In genomic region chr17:48274885-48275284, GRCm38 (mm10) we compare ENCODE assay signal across 8 mouse cellular contexts. TPM values are rescaled to one million over a fixed set of nuclear protein-coding genes. Genes with fewer than 3 reads are reported as not detected.
DNase-seq lines count a peak whose midpoint lies in the region; ATAC-seq and TF ChIP-seq lines count a peak whose summit lies in the region.

No protein-coding gene starts in this region.

- H3K4me2 ChIP-seq in kidney, embryonic 16.5 days (replicated peaks; ENCODE audit: low read depth, low read length): no peak overlapping the region
- no peak overlapping the region for H3K4me2 ChIP-seq in intestine, postnatal 0 days (replicated peaks; ENCODE audit: low read depth)
- H3K4me2 ChIP-seq in limb, embryonic 13.5 days (replicated peaks): no peak overlapping the region

- H3K9ac ChIP-seq in kidney, embryonic 16.5 days (replicated peaks; ENCODE audit: low read length): no peak overlapping the region
- no peak overlapping the region for H3K9ac ChIP-seq in intestine, postnatal 0 days (ENCODE audit: low read depth, low read length)
- H3K9ac ChIP-seq in limb, embryonic 13.5 days: no peak overlapping the region

- WGBS in kidney, adult 2 months: 33% methylated on average over 6 of the region's 6 CpGs
- 34% methylated on average over 6 of the region's 6 CpGs for WGBS in kidney, embryonic 16.5 days
- WGBS in intestine, postnatal 0 days: 44% methylated on average over 6 of the region's 6 CpGs
- WGBS in limb, embryonic 13.5 days: 30% methylated on average over 6 of the region's 6 CpGs

- no peaks in the 10 kb centered on the region for H3K27me3 ChIP-seq in kidney, adult 2 months (replicated peaks; ENCODE audit: control insufficient read depth, insufficient read depth, low read length)
- no peaks in the 10 kb centered on the region for H3K27me3 ChIP-seq in kidney, embryonic 16.5 days (ENCODE audit: insufficient read depth, low read length)
- H3K27me3 ChIP-seq in intestine, postnatal 0 days (replicated peaks; ENCODE audit: control insufficient read depth, insufficient read depth, low read length): no peaks in the 10 kb centered on the region
- H3K27me3 ChIP-seq in limb, embryonic 13.5 days: no peaks in the 10 kb centered on the region

- no peak for ATAC-seq in kidney, embryonic 16.5 days (ENCODE audit: low FRiP score, low TSS enrichment)
- ATAC-seq in frontal cortex, adult (ENCODE audit: low TSS enrichment): peak; percentile 82
- 0 out of 2 replicates have a peak, but pooled peaks have one; percentile 15 for ATAC-seq in intestine, postnatal 0 days
- 0 out of 2 replicates have a peak, but pooled peaks have one; percentile 11 for ATAC-seq in limb, embryonic 13.5 days (ENCODE audit: low FRiP score, low read depth)

- no peaks in the 10 kb centered on the region for H3K9me3 ChIP-seq in kidney, embryonic 16.5 days (ENCODE audit: low read length)
- no peaks in the 10 kb centered on the region for H3K9me3 ChIP-seq in intestine, postnatal 0 days (ENCODE audit: control insufficient read depth)
- no peaks in the 10 kb centered on the region for H3K9me3 ChIP-seq in limb, embryonic 13.5 days

- H3K4me3 ChIP-seq in kidney, adult 2 months (ENCODE audit: insufficient read depth, low read depth, low read length): no peak overlapping the region
- H3K4me3 ChIP-seq in kidney, embryonic 16.5 days (ENCODE audit: low read length): no peak overlapping the region
- no peak overlapping the region for H3K4me3 ChIP-seq in intestine, postnatal 0 days (ENCODE audit: low read depth, low read length)
- H3K4me3 ChIP-seq in limb, embryonic 13.5 days: no peak overlapping the region

- no peaks in the 10 kb centered on the region for H3K4me1 ChIP-seq in kidney, adult 2 months (ENCODE audit: control insufficient read depth, insufficient read depth, low read length)
- H3K4me1 ChIP-seq in kidney, embryonic 16.5 days (ENCODE audit: insufficient read depth, low read length): no peaks in the 10 kb centered on the region
- H3K4me1 ChIP-seq in intestine, postnatal 0 days (replicated peaks; ENCODE audit: control insufficient read depth, insufficient read depth, low read length): no peaks in the 10 kb centered on the region
- no peaks in the 10 kb centered on the region for H3K4me1 ChIP-seq in limb, embryonic 13.5 days

- H3K27ac ChIP-seq in kidney, adult 2 months (ENCODE audit: insufficient read depth, low read depth, low read length): no peak overlapping the region
- H3K27ac ChIP-seq in kidney, embryonic 16.5 days (ENCODE audit: low read length): no peak overlapping the region
- H3K27ac ChIP-seq in intestine, postnatal 0 days (ENCODE audit: low read depth, low read length): no peak overlapping the region
- no peak overlapping the region for H3K27ac ChIP-seq in limb, embryonic 13.5 days

- peak; percentile 80 for DNase-seq in kidney, adult 2 months
- DNase-seq in cerebellum, adult 11-12 months: peak; percentile 19
- peak; percentile 69 to 82 for DNase-seq in natural killer cell, adult 2 months (ENCODE audit: low spot score in 2 of 2)
- DNase-seq in telencephalon, adult 2 months (ENCODE audit: low read depth, low spot score): peak; percentile 57

- TF ChIP-seq CTCF in kidney, adult 2 months (conservative IDR thresholded peaks at IDR 0.05; ENCODE audit: insufficient read depth, insufficient read length, low read depth, low read length): peak; percentile 85
- peak; percentile 88 for TF ChIP-seq CTCF in intestine, postnatal 0 days (IDR thresholded peaks at IDR 0.05; ENCODE audit: low read depth)

- no peak for TF ChIP-seq POLR2A in kidney, adult 2 months (IDR thresholded peaks at IDR 0.05; ENCODE audit: low read depth, low read length)

- H3K36me3 ChIP-seq in kidney, adult 2 months (ENCODE audit: control insufficient read depth, insufficient read depth, low read length): no peaks in the 10 kb centered on the region
- no peaks in the 10 kb centered on the region for H3K36me3 ChIP-seq in kidney, embryonic 16.5 days (ENCODE audit: insufficient read depth, low read length)
- H3K36me3 ChIP-seq in intestine, postnatal 0 days (ENCODE audit: control insufficient read depth, insufficient read depth): no peaks in the 10 kb centered on the region
- no peaks in the 10 kb centered on the region for H3K36me3 ChIP-seq in limb, embryonic 13.5 days

RNA-seq across cellular contexts. Expression of gene Treml4, which starts 10.8 kb away (rescaled TPM):
- polyA plus RNA-seq in kidney, adult 2 months (2012; rRNA removed): 0.91 and 0.92 TPM in 2 replicates
- 0.41 and 0.46 TPM in 2 replicates for polyA plus RNA-seq in kidney, embryonic 16.5 days (2015; fragmentation: Nextera tagmentation; extraction: Ambion mirVana)
- polyA plus RNA-seq in intestine, postnatal 0 days (2015; fragmentation: Nextera tagmentation; extraction: Ambion mirVana): 1.4 and 2.2 TPM in 2 replicates
- polyA plus RNA-seq in limb, embryonic 13.5 days (2015; fragmentation: Nextera tagmentation; extraction: Ambion mirVana): 0.48 TPM in 1 of 2 replicates, not detected in the other

RNA-seq across cellular contexts. Expression of gene Treml2, which starts 24.4 kb away (rescaled TPM):
- 0.07 and 3.1 TPM in 2 replicates for polyA plus RNA-seq in kidney, adult 2 months (2012; rRNA removed)
- 0.09 and 0.32 TPM in 2 replicates for polyA plus RNA-seq in kidney, embryonic 16.5 days (2015; fragmentation: Nextera tagmentation; extraction: Ambion mirVana)
- 0.24 TPM in 1 of 2 replicates, not detected in the other for polyA plus RNA-seq in intestine, postnatal 0 days (2015; fragmentation: Nextera tagmentation; extraction: Ambion mirVana)
- polyA plus RNA-seq in limb, embryonic 13.5 days (2015; fragmentation: Nextera tagmentation; extraction: Ambion mirVana): 0.15 and 0.51 TPM in 2 replicates

RNA-seq across cellular contexts. Expression of gene Trem3, which starts 27.3 kb away (rescaled TPM):
- 0.11 and 0.19 TPM in 2 replicates for polyA plus RNA-seq in kidney, adult 2 months (2012; rRNA removed)
- polyA plus RNA-seq in kidney, embryonic 16.5 days (2015; fragmentation: Nextera tagmentation; extraction: Ambion mirVana): 0.21 TPM in 1 of 2 replicates, not detected in the other
- polyA plus RNA-seq in intestine, postnatal 0 days (2015; fragmentation: Nextera tagmentation; extraction: Ambion mirVana): not detected in 2 replicates
- 0.14 TPM in 1 of 2 replicates, not detected in the other for polyA plus RNA-seq in limb, embryonic 13.5 days (2015; fragmentation: Nextera tagmentation; extraction: Ambion mirVana)

RNA-seq across cellular contexts. Expression of gene B430306N03Rik, which starts 41.1 kb away (rescaled TPM):
- 0.08 and 0.45 TPM in 2 replicates for polyA plus RNA-seq in kidney, adult 2 months (2012; rRNA removed)
- 0.17 and 0.25 TPM in 2 replicates for polyA plus RNA-seq in kidney, embryonic 16.5 days (2015; fragmentation: Nextera tagmentation; extraction: Ambion mirVana)
- 0.05 and 0.22 TPM in 2 replicates for polyA plus RNA-seq in intestine, postnatal 0 days (2015; fragmentation: Nextera tagmentation; extraction: Ambion mirVana)
- polyA plus RNA-seq in limb, embryonic 13.5 days (2015; fragmentation: Nextera tagmentation; extraction: Ambion mirVana): 0.10 and 0.11 TPM in 2 replicates

RNA-seq across cellular contexts. Expression of gene Trem1, which starts 42.3 kb away (rescaled TPM):
- polyA plus RNA-seq in kidney, adult 2 months (2012; rRNA removed): 0.03 TPM in 2 replicates
- 0.14 TPM in 1 of 2 replicates, not detected in the other for polyA plus RNA-seq in kidney, embryonic 16.5 days (2015; fragmentation: Nextera tagmentation; extraction: Ambion mirVana)
- 0.21 and 0.23 TPM in 2 replicates for polyA plus RNA-seq in intestine, postnatal 0 days (2015; fragmentation: Nextera tagmentation; extraction: Ambion mirVana)
- 0.06 TPM in 1 of 2 replicates, not detected in the other for polyA plus RNA-seq in limb, embryonic 13.5 days (2015; fragmentation: Nextera tagmentation; extraction: Ambion mirVana)

Comparison
In these comparisons a context has a peak if more than half of its experiments do, and no peak if none do; other contexts are left out.
1. DNase-seq: peak in every context shown above with its lines; median percentile 80 in kidney, adult 2 months; 76 in natural killer cell, adult 2 months; 57 in telencephalon, adult 2 months; 19 in cerebellum, adult 11-12 months.